In the genomic region with DNA sequence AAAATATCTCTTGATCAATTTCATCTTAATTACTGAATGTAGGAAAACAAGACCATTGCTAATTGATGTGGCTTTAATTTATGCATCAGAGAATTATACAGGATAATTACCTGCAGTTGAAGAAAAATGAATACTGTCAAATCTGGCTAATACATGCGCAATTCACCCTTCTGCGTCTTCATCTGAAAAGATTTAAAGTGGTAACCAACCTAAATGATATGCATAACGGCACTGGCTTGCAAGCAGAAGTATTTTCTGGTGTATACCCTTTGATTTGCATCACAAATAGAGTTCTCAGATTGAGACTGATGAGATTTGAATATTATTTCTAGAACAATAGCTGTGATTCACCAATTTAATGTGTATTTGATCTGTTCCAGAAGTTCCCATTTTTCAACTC, we compare ENCODE assay signal across 21 mouse cellular contexts.
DNase-seq lines count a peak whose midpoint lies in the region; ATAC-seq and TF ChIP-seq lines count a peak whose summit lies in the region.
"Had no signal": no experiment of that assay in that cellular context is flagged by ENCODE, and none has a peak within 500 bp of the region (broad histone marks: within the 10 kb centered on the region; RNA-seq: fewer than 3 reads in every experiment).

No protein-coding gene starts in this region.

- intact Hi-C loops in gastrocnemius, postnatal 14 days (cut with DNase I; ENCODE audit: low total_unique reads) = no loop called here

- no peak overlapping the region for H3K4me2 ChIP-seq in hindbrain, embryonic 12.5 days (replicated peaks)
- no peak overlapping the region for H3K4me2 ChIP-seq in hindbrain, postnatal 0 days (ENCODE audit: low read depth, low read length)
- H3K4me2 ChIP-seq in midbrain, embryonic 14.5 days (ENCODE audit: low read length) = no peak overlapping the region
- no peak overlapping the region for H3K4me2 ChIP-seq in midbrain, embryonic 11.5 days
- H3K4me2 ChIP-seq in forebrain, embryonic 14.5 days (ENCODE audit: low read length) = no peak overlapping the region
- H3K4me2 ChIP-seq: embryonic facial prominence, embryonic 15.5 days; intestine, embryonic 15.5 days had no signal

- ATAC-seq in hindbrain, embryonic 12.5 days (ENCODE audit: low FRiP score) = no peak
- ATAC-seq in hindbrain, postnatal 0 days = no peak
- ATAC-seq in midbrain, embryonic 14.5 days (ENCODE audit: low FRiP score, low TSS enrichment) = no peak
- ATAC-seq in midbrain, embryonic 11.5 days (ENCODE audit: low FRiP score) = no peak
- ATAC-seq in forebrain, embryonic 14.5 days = peak; percentile 62; the same call in 1 of the 2 replicates
- ATAC-seq: activated CD4-positive, CD25-positive, alpha-beta regulatory T cell, adult 4 months; intestine, embryonic 15.5 days; Patski had no signal

- peak overlapping the region; percentile 40; the same call in 1 of the 2 replicates for H3K27ac ChIP-seq in hindbrain, embryonic 12.5 days
- no peak overlapping the region for H3K27ac ChIP-seq in hindbrain, postnatal 0 days
- peak overlapping the region; percentile 72; the same call in 1 of the 2 replicates for H3K27ac ChIP-seq in midbrain, embryonic 14.5 days (replicated peaks; ENCODE audit: low read depth, low read length)
- H3K27ac ChIP-seq in midbrain, embryonic 11.5 days (ENCODE audit: low read depth, low read length) = no peak overlapping the region
- H3K27ac ChIP-seq in forebrain, embryonic 14.5 days (ENCODE audit: low read depth, low read length) = peak overlapping the region; percentile 36; the same call in 1 of the 2 replicates
- H3K27ac ChIP-seq: embryonic facial prominence, embryonic 15.5 days; heart, embryonic 10.5 days; intestine, embryonic 15.5 days had no signal

- no peak overlapping the region for H3K9ac ChIP-seq in hindbrain, embryonic 12.5 days
- no peak overlapping the region for H3K9ac ChIP-seq in hindbrain, postnatal 0 days (replicated peaks; ENCODE audit: low read length)
- no peak overlapping the region for H3K9ac ChIP-seq in midbrain, embryonic 14.5 days (replicated peaks; ENCODE audit: low read length)
- H3K9ac ChIP-seq in midbrain, embryonic 11.5 days (ENCODE audit: low read length) = no peak overlapping the region
- H3K9ac ChIP-seq in forebrain, embryonic 14.5 days (ENCODE audit: low read length) = no peak overlapping the region
- H3K9ac ChIP-seq: embryonic facial prominence, embryonic 15.5 days; intestine, embryonic 15.5 days had no signal

- H3K36me3 ChIP-seq in hindbrain, embryonic 12.5 days = no peaks in the 10 kb centered on the region
- no peaks in the 10 kb centered on the region for H3K36me3 ChIP-seq in hindbrain, postnatal 0 days (ENCODE audit: insufficient read depth, low read length)
- no peaks in the 10 kb centered on the region for H3K36me3 ChIP-seq in midbrain, embryonic 14.5 days (ENCODE audit: control insufficient read depth, insufficient read depth, low read length)
- no peaks in the 10 kb centered on the region for H3K36me3 ChIP-seq in midbrain, embryonic 11.5 days (ENCODE audit: control insufficient read depth, insufficient read depth, low read length)
- H3K36me3 ChIP-seq in forebrain, embryonic 14.5 days (ENCODE audit: control insufficient read depth, insufficient read depth, low read length) = no peaks in the 10 kb centered on the region
- H3K36me3 ChIP-seq: embryonic facial prominence, embryonic 15.5 days; heart, embryonic 10.5 days; intestine, embryonic 15.5 days had no signal

- peaks cover 5% of the 10 kb centered on the region; the same call in 1 of the 2 replicates for H3K4me1 ChIP-seq in hindbrain, embryonic 12.5 days
- no peaks in the 10 kb centered on the region for H3K4me1 ChIP-seq in hindbrain, postnatal 0 days (ENCODE audit: insufficient read depth, low read length)
- H3K4me1 ChIP-seq in midbrain, embryonic 14.5 days (ENCODE audit: control insufficient read depth, insufficient read depth, low read length) = peaks cover 18% of the 10 kb centered on the region
- no peaks in the 10 kb centered on the region; the same call in 1 of the 2 replicates for H3K4me1 ChIP-seq in midbrain, embryonic 11.5 days (ENCODE audit: control insufficient read depth, insufficient read depth, low read length)
- peaks cover 10% of the 10 kb centered on the region; the same call in 1 of the 2 replicates for H3K4me1 ChIP-seq in forebrain, embryonic 14.5 days (ENCODE audit: control insufficient read depth, insufficient read depth, low read length)
- H3K4me1 ChIP-seq: intestine, embryonic 15.5 days had no signal

- no peak for DNase-seq in hindbrain, postnatal 0 days (ENCODE audit: low spot score)
- no peak for DNase-seq in midbrain, embryonic 14.5 days
- no peak for DNase-seq in midbrain, embryonic 11.5 days (ENCODE audit: low spot score, missing footprints)
- DNase-seq in brain, embryonic 14.5 days (ENCODE audit: low read depth) = peak; percentile 63
- no peak for DNase-seq in forebrain, embryonic 14.5 days (ENCODE audit: low spot score)
- no peak for DNase-seq in cerebellum, adult 8-10 months
- DNase-seq in gastrocnemius, postnatal 14 days = no peak
- DNase-seq: adrenal gland, postnatal 14 days; cerebellum, adult 18-20 months; cerebellum, postnatal 10 days; heart, adult 18-20 months; heart, postnatal 10 days; heart, postnatal 4 days; kidney, adult 2 months had no signal

- H3K9me3 ChIP-seq in hindbrain, embryonic 12.5 days (replicated peaks) = no peaks in the 10 kb centered on the region
- H3K9me3 ChIP-seq in hindbrain, postnatal 0 days (ENCODE audit: low read length) = no peaks in the 10 kb centered on the region
- no peaks in the 10 kb centered on the region for H3K9me3 ChIP-seq in midbrain, embryonic 14.5 days (ENCODE audit: control insufficient read depth, low read length)
- H3K9me3 ChIP-seq in midbrain, embryonic 11.5 days (ENCODE audit: control insufficient read depth, low read length) = no peaks in the 10 kb centered on the region
- no peaks in the 10 kb centered on the region for H3K9me3 ChIP-seq in forebrain, embryonic 14.5 days (replicated peaks; ENCODE audit: control insufficient read depth, low read length)
- H3K9me3 ChIP-seq: embryonic facial prominence, embryonic 15.5 days; heart, embryonic 10.5 days; intestine, embryonic 15.5 days had no signal

- WGBS in hindbrain, embryonic 12.5 days = 59% methylated on average over 3 of the region's 3 CpGs
- WGBS in hindbrain, postnatal 0 days = 73% methylated on average over 3 of the region's 3 CpGs
- WGBS in midbrain, embryonic 14.5 days = 45% methylated on average over 3 of the region's 3 CpGs
- 88% methylated on average over 3 of the region's 3 CpGs for WGBS in midbrain, embryonic 11.5 days
- WGBS in forebrain, embryonic 14.5 days = 49% methylated on average over 3 of the region's 3 CpGs

- H3K4me3 ChIP-seq in hindbrain, embryonic 12.5 days = no peak overlapping the region
- H3K4me3 ChIP-seq in hindbrain, postnatal 0 days (ENCODE audit: low read length) = no peak overlapping the region
- no peak overlapping the region for H3K4me3 ChIP-seq in midbrain, embryonic 14.5 days (replicated peaks; ENCODE audit: low read depth, low read length)
- H3K4me3 ChIP-seq in midbrain, embryonic 11.5 days (ENCODE audit: low read depth, low read length) = no peak overlapping the region
- no peak overlapping the region for H3K4me3 ChIP-seq in forebrain, embryonic 14.5 days (ENCODE audit: low read depth, low read length)
- H3K4me3 ChIP-seq: embryonic facial prominence, embryonic 15.5 days; heart, embryonic 10.5 days; intestine, embryonic 15.5 days had no signal

- no peak for TF ChIP-seq POLR2A in brain, embryonic 14.5 days (IDR thresholded peaks at IDR 0.05; ENCODE audit: borderline replicate concordance, extremely low read depth, insufficient read depth, insufficient read length, poor library complexity, severe bottlenecking)

- TF ChIP-seq CTCF in hindbrain, postnatal 0 days (IDR thresholded peaks at IDR 0.05; ENCODE audit: low read depth) = no peak
- TF ChIP-seq CTCF in brain, embryonic 14.5 days (IDR thresholded peaks at IDR 0.05; ENCODE audit: borderline replicate concordance, extremely low read depth, insufficient read depth, insufficient read length) = no peak

- no peaks in the 10 kb centered on the region for H3K27me3 ChIP-seq in hindbrain, embryonic 12.5 days
- H3K27me3 ChIP-seq in hindbrain, postnatal 0 days (ENCODE audit: insufficient read depth, low read length) = no peaks in the 10 kb centered on the region
- no peaks in the 10 kb centered on the region for H3K27me3 ChIP-seq in midbrain, embryonic 14.5 days (ENCODE audit: control insufficient read depth, insufficient read depth, low read length)
- H3K27me3 ChIP-seq in midbrain, embryonic 11.5 days (ENCODE audit: control insufficient read depth, insufficient read depth, low read length) = no peaks in the 10 kb centered on the region
- H3K27me3 ChIP-seq in forebrain, embryonic 14.5 days (replicated peaks; ENCODE audit: control insufficient read depth, insufficient read depth, low read length) = no peaks in the 10 kb centered on the region
- H3K27me3 ChIP-seq: CH12.LX; embryonic facial prominence, embryonic 15.5 days; intestine, embryonic 15.5 days; Patski had no signal

Comparison
In these comparisons a context has a peak if more than half of its experiments do, and no peak if none do; other contexts are left out.
1. H3K27ac ChIP-seq: peak in hindbrain, embryonic 12.5 days (single experiment), midbrain, embryonic 14.5 days (single experiment) and forebrain, embryonic 14.5 days (single experiment); none in hindbrain, postnatal 0 days (single experiment) and midbrain, embryonic 11.5 days (single experiment).